Mouse (Mus musculus): Measurements from ENCODE around the gene Myrf.
"Not testable (repeated sequence)": the region's sequence is repeated elsewhere in the genome, so short reads cannot be mapped to it uniquely, and the experiment has no call there.

Gene Myrf

DNA sequence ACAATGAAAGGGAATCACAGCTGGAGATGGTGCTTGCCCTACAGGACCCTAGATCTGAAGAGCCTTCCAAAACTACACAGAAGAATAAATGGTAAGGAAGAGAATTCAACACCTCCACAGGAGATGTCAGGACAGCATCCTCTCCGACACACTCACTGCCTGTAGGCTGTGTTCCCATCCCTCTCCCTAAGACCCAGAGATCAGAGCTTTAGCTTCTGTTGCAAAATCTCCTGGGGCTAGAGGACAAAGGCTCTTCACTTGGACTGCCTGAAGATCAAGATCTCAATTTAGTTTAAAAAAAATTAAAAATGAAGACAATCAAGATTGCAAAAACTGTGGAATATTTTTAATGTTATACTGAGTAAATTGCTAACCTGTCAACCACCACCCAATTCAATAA is 64.1 kb downstream of the Myrf start:
- no peak for DNase-seq (ENCODE audit: low spot score in 2 of 2)

DNA sequence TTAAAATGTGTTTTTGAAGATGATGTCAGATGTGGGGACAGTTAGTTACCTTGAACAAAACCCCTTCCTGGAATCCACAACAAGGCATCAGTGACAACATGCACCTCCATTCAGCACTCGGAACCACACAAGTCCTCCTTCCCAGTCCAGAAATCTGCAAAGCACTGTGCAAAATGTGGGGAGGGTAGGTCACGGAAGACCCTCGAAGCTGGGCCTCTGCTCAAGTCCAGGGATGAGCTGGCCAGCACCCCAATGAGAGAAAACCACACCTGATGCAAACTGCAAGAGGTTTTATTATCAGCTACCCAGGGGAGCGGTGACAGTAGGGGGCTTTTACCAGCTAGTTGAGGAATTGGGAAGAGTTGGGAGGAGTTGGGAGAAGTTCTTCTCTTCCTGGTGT is 65.6 kb downstream of the Myrf start:
- no peak for DNase-seq (ENCODE audit: low spot score in 2 of 2)

DNA sequence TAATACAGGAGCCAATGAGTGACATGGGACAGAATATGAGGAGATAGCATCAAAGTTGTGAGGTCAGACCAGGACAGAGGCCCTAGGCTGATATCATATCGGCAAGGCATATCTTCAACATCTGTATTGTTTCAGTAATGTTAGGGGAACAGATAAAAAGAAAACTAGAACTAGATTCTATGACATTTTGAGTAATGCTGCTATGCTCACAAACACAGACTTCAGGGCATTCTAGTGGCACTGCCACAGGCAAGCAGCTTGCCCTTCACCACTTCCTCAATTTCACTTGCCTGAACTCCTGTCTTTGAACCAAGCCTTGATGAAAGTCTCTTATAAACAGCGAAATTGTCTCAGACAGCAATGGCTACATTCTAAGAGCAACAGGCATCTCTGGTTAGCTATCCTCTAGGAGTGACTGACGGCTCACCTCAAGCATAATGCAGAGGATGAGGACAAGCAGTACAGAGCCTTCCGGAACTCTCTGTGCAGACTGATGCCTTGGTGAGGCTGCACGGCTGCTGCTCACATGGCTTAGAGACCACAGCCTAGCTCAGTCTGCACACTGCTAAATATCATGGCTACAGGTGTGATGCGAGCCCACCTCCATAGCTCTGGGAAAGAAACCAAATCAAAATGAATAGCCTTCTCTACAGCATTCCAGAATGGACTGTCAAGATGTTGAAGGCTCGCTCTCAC is 66.6 kb downstream of the Myrf start:
- DNase-seq (ENCODE audit: low spot score in 2 of 2): peak; percentile 13 to 16

DNA sequence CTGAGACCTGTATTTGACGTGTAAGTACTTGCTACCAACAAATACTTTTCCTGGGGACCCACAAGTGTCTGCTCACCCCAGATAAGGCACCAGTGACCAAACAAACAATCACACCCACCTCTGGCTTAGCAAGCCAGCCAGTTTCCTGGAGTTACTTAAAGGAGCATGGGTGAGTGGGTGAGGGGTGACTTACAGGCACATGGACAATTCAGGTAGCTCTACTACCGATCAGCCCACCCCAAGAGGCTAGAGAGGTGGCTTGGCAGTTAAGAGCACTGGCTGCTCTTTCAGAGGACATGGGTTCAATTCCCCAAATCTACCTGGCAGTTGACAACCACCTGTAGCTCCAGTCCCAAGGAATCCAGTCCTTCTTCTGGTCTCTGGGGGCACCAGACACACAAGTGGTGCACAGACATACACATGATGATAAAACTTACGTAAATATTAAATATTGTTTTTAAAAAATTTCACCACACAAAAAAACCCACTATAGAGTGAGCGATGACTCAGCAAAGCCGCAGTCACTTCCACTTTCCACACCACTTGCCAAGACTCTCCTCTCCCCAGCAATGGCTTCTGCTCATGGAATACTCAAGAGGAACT is 67.3 kb downstream of the Myrf start:
- DNase-seq (ENCODE audit: low spot score in 2 of 2): peak; percentile 28 to 49

DNA sequence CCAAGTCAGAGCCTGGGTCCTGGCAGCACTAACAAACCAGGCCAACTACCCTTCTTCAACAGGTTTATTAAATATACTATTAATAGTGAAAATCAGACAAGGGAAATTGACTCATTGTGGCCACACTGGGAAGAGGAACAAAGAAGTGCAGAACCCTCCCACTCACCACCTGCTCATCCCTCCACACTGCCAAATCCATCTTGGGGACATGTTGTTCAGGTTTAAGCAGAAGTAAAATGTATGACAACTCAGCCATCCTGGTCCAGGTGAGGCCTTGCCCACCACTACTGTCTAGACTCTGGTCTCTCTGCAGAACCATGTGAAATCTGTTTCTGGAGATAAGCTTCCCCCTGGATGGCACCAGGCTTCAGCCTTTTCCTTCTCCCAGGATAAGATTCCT is 68.7 kb downstream of the Myrf start:
- no peak for DNase-seq (ENCODE audit: low spot score in 2 of 2)

DNA sequence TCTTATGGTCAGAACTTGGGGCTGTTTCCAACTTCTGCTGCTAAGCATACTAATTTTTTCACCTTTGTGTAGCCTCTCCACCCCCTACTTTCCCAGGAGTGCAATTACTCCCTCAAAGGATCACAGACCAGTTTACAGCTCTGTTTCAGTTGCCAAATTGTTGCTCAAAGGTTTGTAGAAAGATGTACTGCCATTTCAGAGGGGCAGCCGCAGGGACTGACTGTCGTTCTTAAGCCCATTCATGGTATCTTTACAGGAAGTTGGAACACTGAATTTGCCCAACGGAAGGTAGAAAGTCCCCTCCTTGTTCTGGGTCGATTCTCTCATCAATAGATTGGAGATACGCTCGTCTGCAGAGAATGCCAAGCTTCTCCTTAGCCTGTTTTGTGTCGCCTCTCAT is 69.2 kb downstream of the Myrf start:
- DNase-seq (ENCODE audit: low spot score in 2 of 2): no peak

DNA sequence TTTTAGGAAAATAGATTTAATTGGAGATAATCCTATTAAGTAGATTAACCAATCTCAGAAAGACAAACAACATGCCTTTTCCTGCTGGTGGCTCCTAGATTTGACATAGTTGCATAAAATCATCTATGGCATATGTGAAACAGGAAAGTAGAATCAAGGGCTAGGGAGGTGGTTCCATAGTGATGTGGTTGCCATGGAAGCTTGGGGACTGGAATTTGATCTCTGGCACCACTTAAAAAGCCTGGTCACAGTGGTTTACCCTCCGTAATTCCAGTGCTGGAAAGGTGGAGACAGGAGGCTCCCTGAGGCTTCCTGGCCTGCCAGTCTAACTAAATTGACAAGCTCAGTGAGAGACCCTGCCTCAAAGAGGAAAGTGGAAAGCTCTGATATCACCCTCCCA is 70.1 kb downstream of the Myrf start:
- no peak for DNase-seq (ENCODE audit: low spot score in 2 of 2)

DNA sequence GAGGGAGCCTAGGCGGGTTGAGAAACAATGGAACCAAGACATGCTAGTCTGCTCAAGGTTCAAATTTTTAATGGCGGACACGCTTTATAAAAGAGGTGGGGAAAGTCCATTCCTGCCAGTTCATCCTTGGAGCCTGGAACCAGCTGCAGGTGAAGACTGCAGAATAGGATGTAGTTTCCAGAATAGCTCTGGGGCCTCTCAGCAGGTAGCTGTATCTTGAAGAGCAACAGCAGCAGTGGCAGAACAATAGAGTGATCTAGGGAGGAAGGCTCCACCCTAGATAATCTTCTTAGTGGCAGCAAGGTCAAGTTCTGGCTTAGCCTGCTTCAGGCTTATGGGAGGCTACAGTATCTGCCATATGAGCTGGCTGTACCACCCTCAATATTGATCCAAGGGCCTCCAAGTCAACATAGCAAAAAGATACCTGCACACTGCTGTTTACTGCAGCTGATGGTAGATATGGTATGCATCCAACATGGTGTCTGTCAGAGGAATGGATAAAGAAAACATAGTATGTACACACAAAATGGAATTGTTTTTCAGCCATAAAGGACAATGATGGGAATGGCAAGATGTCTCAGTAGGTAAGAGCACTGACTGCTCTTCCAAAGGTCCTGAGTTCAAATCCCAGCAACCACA is 70.7 kb downstream of the Myrf start:
- not testable (repeated sequence) for DNase-seq (ENCODE audit: low spot score in 2 of 2)

DNA sequence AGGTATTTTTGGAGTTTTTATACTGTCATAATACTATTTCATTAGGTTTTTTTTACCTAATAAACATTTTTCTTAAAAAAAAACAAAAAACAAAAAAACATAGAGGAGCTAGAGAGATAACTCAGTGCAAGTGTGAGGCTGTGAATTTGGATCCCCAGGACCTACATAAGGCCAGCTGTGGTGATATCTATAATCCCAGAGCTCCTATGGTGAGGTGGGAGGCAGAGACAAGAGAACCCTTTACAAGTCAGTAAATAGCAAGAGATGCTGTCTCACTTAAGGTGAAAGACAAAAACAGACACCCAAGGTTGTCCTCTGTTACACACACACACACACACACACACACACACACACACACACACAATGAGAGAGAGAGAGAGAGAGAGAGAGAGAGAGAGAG is 71.4 kb downstream of the Myrf start:
- no peak for DNase-seq (ENCODE audit: low spot score in 2 of 2)

DNA sequence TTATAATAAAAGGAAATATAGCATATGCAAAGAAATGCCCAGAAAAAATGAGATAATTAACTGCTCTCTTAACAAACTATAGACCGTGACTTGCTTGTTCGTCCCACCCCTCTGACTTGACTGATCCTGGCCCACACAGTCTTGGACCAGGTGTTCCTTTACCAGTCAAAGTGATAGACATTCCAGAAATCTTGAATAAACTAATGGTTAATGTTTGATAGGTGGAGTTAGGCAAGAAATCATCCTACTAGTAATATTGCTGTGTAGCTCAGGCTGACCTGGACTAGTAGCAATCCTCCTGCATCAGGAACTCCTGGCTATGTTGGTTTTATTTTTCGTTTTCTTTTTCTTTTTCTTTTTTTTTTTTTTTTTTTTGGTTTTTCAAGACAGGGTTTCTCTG is 72.1 kb downstream of the Myrf start:
- no peak for DNase-seq (ENCODE audit: low spot score in 2 of 2)

DNA sequence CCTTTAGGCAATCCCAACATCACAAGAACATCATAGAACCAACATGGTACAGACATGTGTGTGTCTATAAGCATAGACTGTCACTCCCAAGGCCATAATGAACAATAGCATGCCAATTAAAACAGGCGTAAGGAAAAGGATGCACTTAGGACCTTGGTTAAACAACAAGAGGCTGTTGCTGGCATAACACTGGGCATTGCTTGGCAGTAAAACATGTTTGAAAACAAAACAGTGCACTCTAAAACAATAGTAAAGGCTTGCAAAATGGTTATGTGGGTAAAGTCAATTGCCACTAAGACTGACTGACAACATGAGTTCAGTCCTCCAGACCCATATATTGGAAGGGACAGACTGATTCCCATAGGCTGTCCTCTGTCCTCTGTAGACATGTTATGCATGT is 72.6 kb downstream of the Myrf start:
- no peak for DNase-seq (ENCODE audit: low spot score in 2 of 2)

DNA sequence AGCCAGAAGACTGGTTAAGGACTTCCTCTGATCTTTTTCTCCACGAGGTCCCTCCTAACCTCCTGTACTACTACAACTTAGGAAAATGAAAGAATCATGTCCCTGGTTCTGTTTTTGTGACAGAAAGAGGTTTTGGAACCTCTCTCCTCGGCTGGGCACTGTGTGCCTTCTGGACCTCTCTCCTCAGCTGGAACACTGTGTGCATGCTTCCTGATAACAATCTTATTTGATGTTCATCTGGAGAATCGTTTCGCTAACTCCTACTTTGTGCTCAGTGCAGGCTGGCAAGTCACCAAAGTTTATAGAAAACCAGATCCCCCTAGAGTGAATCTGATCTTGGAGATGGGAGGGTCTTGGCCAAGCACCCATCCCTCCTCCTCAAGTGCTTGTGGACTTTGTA is 73.4 kb downstream of the Myrf start:
- DNase-seq (ENCODE audit: low spot score in 2 of 2): no peak

DNA sequence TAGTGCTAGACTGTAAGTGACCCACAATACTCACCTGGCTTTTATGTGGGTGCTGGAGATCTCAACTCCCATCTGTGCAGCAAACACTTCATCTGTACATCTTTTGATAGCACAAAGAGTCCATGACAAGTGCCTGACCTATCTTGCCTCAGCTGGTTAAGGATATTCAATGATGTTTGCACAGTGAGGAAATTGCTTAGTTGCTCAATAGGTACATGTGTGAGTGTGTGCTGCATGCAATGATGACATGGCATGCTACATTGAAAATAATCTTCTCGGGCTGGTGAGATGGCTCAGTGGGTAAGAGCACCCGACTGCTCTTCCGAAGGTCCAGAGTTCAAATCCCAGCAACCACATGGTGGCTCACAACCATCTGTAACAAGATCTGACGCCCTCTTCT is 74.6 kb downstream of the Myrf start:
- DNase-seq (ENCODE audit: low spot score in 2 of 2): not testable (repeated sequence)

DNA sequence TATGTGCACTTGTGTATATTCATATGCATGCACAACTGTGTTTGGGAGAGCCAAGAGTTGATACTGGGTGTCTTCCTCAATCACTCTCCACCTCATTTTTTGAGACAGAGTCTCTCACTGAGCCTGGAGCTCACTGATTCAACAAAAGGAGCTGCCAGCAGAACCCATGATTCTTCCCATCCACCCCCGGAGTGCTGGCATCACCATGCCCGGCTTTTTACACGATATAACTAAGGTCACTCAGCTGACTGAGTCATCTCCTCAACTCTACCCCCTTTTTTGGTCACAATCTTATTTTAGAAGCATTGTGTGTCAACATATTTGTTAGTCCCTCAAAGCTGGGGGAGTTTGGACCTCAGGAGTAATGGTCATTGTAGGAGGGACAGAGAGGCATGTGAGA is 76.7 kb downstream of the Myrf start:
- no peak for DNase-seq (ENCODE audit: low spot score in 2 of 2)

Data from natural killer cell, adult 2 months (primary cell).